Mouse (Mus musculus) hindbrain, embryonic 10.5 days (tissue): ENCODE data around the gene Tfrc. TPM values are rescaled to one million over a fixed set of nuclear protein-coding genes. Genes with fewer than 3 reads are reported as not detected.
A peak's percentile ranks its signal among the peaks of the same experiment; 100 is the strongest.
"Not testable (repeated sequence)": the region's sequence is repeated elsewhere in the genome, so short reads cannot be mapped to it uniquely, and the experiment has no call there.

Source experiments
- DNase-seq: peaks from one replicate; pipeline ENCODE4 v3.0.0-alpha.2; 2017; ENCODE audit warnings: low spot score
- H3K27ac ChIP-seq: fragments of 300-500 bp; sonication (generic); 2 replicates; pipeline ENCODE4 v1.5.1; 2016; ENCODE audit warnings: mild to moderate bottlenecking, moderate library complexity
- H3K27me3 ChIP-seq: fragments of 300-500 bp; sonication (generic); 2 replicates; pipeline ENCODE4 v1.6.1; 2016; ENCODE audit warnings: mild to moderate bottlenecking; ENCODE audit not compliant: poor library complexity, insufficient read depth, severe bottlenecking
- H3K36me3 ChIP-seq: fragments of 300-500 bp; sonication (generic); 2 replicates; pipeline ENCODE4 v1.6.1; 2016; ENCODE audit warnings: mild to moderate bottlenecking, moderate library complexity
- H3K4me1 ChIP-seq: fragments of 300-500 bp; sonication (generic); replicated peaks from 2 replicates; pipeline ENCODE4 v1.6.1; 2016; ENCODE audit warnings: mild to moderate bottlenecking
- H3K4me3 ChIP-seq: fragments of 300-500 bp; sonication (generic); 2 replicates; pipeline ENCODE4 v1.5.1; 2016; ENCODE audit warnings: mild to moderate bottlenecking, moderate library complexity
- H3K9me3 ChIP-seq: fragments of 300-500 bp; sonication (generic); 2 replicates; pipeline ENCODE4 v1.6.1; 2016; ENCODE audit warnings: mild to moderate bottlenecking, moderate library complexity
- whole genome bisulfite sequencing: fragments of 180-500 bp; shearing (Covaris S2); methylation state at CpG from one replicate; pipeline ENCODE4 v1.1.7; 2016; 5-methylcytosine and 5-hydroxymethylcytosine counted together
- polyA plus RNA-seq: library from polyadenylated mRNA; unstranded; fragments of >200 nt; fragmentation: Nextera tagmentation; extraction: Ambion mirVana; gene quantifications from 2 replicates; pipeline ENCODE4 v1.2.1, GENCODE M21; 2016

Gene Tfrc
- polyA plus RNA-seq, 1 experiment from 2014 or later = 42.5 TPM

GRCm38 (mm10) chr16:32628140-32628539, 19.4 kb downstream of the Tfrc start:
- Histone ChIP-seq H3K27me3 (no peaks in the 10 kb centered on the region), H3K4me1 (no peaks in the 10 kb centered on the region), H3K27ac (no peak overlapping the region), H3K4me3 (no peak overlapping the region), H3K9me3 (no peaks in the 10 kb centered on the region), H3K36me3 (peaks cover 100% of the 10 kb centered on the region)
- WGBS = 95% methylated on average over 8 of the region's 8 CpGs
- DNase-seq = no peak

- Histone ChIP-seq H3K9me3 (no peaks in the 10 kb centered on the region), H3K4me3 (no peak overlapping the region), H3K27ac (no peak overlapping the region), H3K36me3 (peaks cover 61% of the 10 kb centered on the region), H3K4me1 (no peaks in the 10 kb centered on the region), H3K27me3 (no peaks in the 10 kb centered on the region)
- 91% methylated on average over 4 of the region's 4 CpGs for WGBS
- no peak for DNase-seq
These were observed 23.7 kb downstream of the Tfrc start for GRCm38 (mm10) chr16:32632328-32632824.

- peaks cover 3% of the 10 kb centered on the region; the same call in 1 of the 2 replicates for H3K4me1 ChIP-seq
- no peaks in the 10 kb centered on the region for H3K27me3 ChIP-seq
- no peak for DNase-seq
- H3K4me3 ChIP-seq = no peak overlapping the region
- H3K9me3 ChIP-seq = no peaks in the 10 kb centered on the region
- H3K27ac ChIP-seq = no peak overlapping the region
- peaks cover 49% of the 10 kb centered on the region for H3K36me3 ChIP-seq
- 92% methylated on average over 4 of the region's 4 CpGs for WGBS
These were observed 24.8 kb downstream of the Tfrc start for GRCm38 (mm10) chr16:32633486-32634012.

- peaks cover 43% of the 10 kb centered on the region for H3K36me3 ChIP-seq
These were observed 25.5 kb downstream of the Tfrc start for GRCm38 (mm10) chr16:32634183-32634582.

GRCm38 (mm10) chr16:32635314-32635713, 26.6 kb downstream of the Tfrc start:
- no peaks in the 10 kb centered on the region for H3K27me3 ChIP-seq
- no peaks in the 10 kb centered on the region for H3K9me3 ChIP-seq
- H3K4me1 ChIP-seq = peaks cover 5% of the 10 kb centered on the region; the same call in 1 of the 2 replicates
- no peak overlapping the region for H3K4me3 ChIP-seq
- WGBS = 78% methylated on average over 3 of the region's 3 CpGs
- H3K27ac ChIP-seq = no peak overlapping the region
- H3K36me3 ChIP-seq = peaks cover 31% of the 10 kb centered on the region
- DNase-seq = no peak

More at GRCm38 (mm10) chr16:32634183-32634582, 25.5 kb downstream of the Tfrc start:
- DNase-seq = no peak
- Histone ChIP-seq H3K4me3 (no peak overlapping the region), H3K4me1 (peaks cover 5% of the 10 kb centered on the region; the same call in 1 of the 2 replicates), H3K9me3 (no peaks in the 10 kb centered on the region), H3K27me3 (no peaks in the 10 kb centered on the region), H3K27ac (no peak overlapping the region)
- 87% methylated on average over 5 of the region's 5 CpGs for WGBS

GRCm38 (mm10) chr16:32636331-32636730, 27.6 kb downstream of the Tfrc start:
- Histone ChIP-seq H3K27me3 (no peaks in the 10 kb centered on the region), H3K36me3 (peaks cover 21% of the 10 kb centered on the region), H3K4me3 (no peak overlapping the region), H3K9me3 (no peaks in the 10 kb centered on the region), H3K4me1 (peaks cover 5% of the 10 kb centered on the region; the same call in 1 of the 2 replicates), H3K27ac (no peak overlapping the region)
- WGBS = 87% methylated on average over 3 of the region's 3 CpGs
- no peak for DNase-seq

- Histone ChIP-seq H3K4me3 (no peak overlapping the region), H3K27me3 (no peaks in the 10 kb centered on the region), H3K36me3 (peaks cover 15% of the 10 kb centered on the region), H3K27ac (no peak overlapping the region), H3K4me1 (peaks cover 9% of the 10 kb centered on the region), H3K9me3 (no peaks in the 10 kb centered on the region)
- 47% methylated on average over 6 of the region's 6 CpGs for WGBS
- DNase-seq = no peak
These were observed 28.3 kb downstream of the Tfrc start for GRCm38 (mm10) chr16:32636871-32637521.

- 14% methylated on average over 8 of the region's 8 CpGs for WGBS
- H3K27me3 ChIP-seq = no peaks in the 10 kb centered on the region
- H3K4me3 ChIP-seq = no peak overlapping the region
- DNase-seq = peak; percentile 84
- H3K9me3 ChIP-seq = no peaks in the 10 kb centered on the region
- H3K4me1 ChIP-seq = peaks cover 16% of the 10 kb centered on the region
- no peaks in the 10 kb centered on the region for H3K36me3 ChIP-seq
- 0 out of 2 replicates have a peak overlapping the region, but pooled peaks have one; percentile 19 for H3K27ac ChIP-seq
These were observed 29.8 kb downstream of the Tfrc start for GRCm38 (mm10) chr16:32638476-32638875.

- H3K27ac ChIP-seq = no peak overlapping the region
- no peak overlapping the region for H3K4me3 ChIP-seq
- no peaks in the 10 kb centered on the region for H3K36me3 ChIP-seq
- peaks cover 25% of the 10 kb centered on the region for H3K4me1 ChIP-seq
- DNase-seq = no peak
- 90% methylated on average over 5 of the region's 5 CpGs for WGBS
- no peaks in the 10 kb centered on the region for H3K27me3 ChIP-seq
- no peaks in the 10 kb centered on the region for H3K9me3 ChIP-seq
These were observed 31.4 kb downstream of the Tfrc start for GRCm38 (mm10) chr16:32640096-32640495.

- not testable (repeated sequence) for H3K27ac ChIP-seq, DNase-seq, H3K4me3 ChIP-seq, H3K27me3 ChIP-seq, H3K9me3 ChIP-seq, H3K36me3 ChIP-seq
- peaks cover 31% of the 10 kb centered on the region for H3K4me1 ChIP-seq
- 77% methylated on average over 2 of the region's 2 CpGs for WGBS
These were observed 32.0 kb downstream of the Tfrc start for GRCm38 (mm10) chr16:32640683-32641082.

- H3K9me3 ChIP-seq = no peaks in the 10 kb centered on the region
- WGBS = 73% methylated on average over 20 of the region's 20 CpGs
- H3K36me3 ChIP-seq = no peaks in the 10 kb centered on the region
- peak overlapping the region; percentile 46; the same call in 1 of the 2 replicates for H3K27ac ChIP-seq
- no peak overlapping the region for H3K4me3 ChIP-seq
- peaks cover 39% of the 10 kb centered on the region for H3K4me1 ChIP-seq
- H3K27me3 ChIP-seq = no peaks in the 10 kb centered on the region
- DNase-seq = no peak
These were observed 32.9 kb downstream of the Tfrc start for GRCm38 (mm10) chr16:32641440-32642219.

- Histone ChIP-seq H3K9me3 (no peaks in the 10 kb centered on the region), H3K27ac (no peak overlapping the region; the same call in 1 of the 2 replicates), H3K4me3 (no peak overlapping the region), H3K27me3 (no peaks in the 10 kb centered on the region), H3K4me1 (peaks cover 39% of the 10 kb centered on the region), H3K36me3 (no peaks in the 10 kb centered on the region)
- 75% methylated on average over 13 of the region's 13 CpGs for WGBS
- no peak for DNase-seq
These were observed 33.6 kb downstream of the Tfrc start for GRCm38 (mm10) chr16:32642280-32642679.

- peaks cover 35% of the 10 kb centered on the region for H3K4me1 ChIP-seq
- peak within 1 kb of the TSS; percentile 94 for H3K27ac ChIP-seq
- H3K4me3 ChIP-seq = peak within 1 kb of the TSS; percentile 90
- 3% methylated on average over 40 of the region's 40 CpGs for WGBS
- H3K9me3 ChIP-seq = no peaks in the 10 kb centered on the region
- H3K36me3 ChIP-seq = no peaks in the 10 kb centered on the region
- H3K27me3 ChIP-seq = no peaks in the 10 kb centered on the region
- DNase-seq = peak; percentile 88
These were observed 34.9 kb downstream of the Tfrc start, which contains the start of gene Tnk2 for GRCm38 (mm10) chr16:32643661-32644061. TSS of gene Tnk2 (plus strand) at chr16:32643874.
